Mouse (Mus musculus): ENCODE measurements around the gene Insm1. TPM values are rescaled to one million over a fixed set of nuclear protein-coding genes. Genes with fewer than 3 reads are reported as not detected.

Gene Insm1
- polyA plus RNA-seq, 1 experiment from 2014 or later, result 0.56 TPM

- no peak for DNase-seq (ENCODE audit: low spot score)
These were observed 39.4 kb downstream of the Insm1 start for GRCm38 (mm10) chr2:146261146-146261545.

GRCm38 (mm10) chr2:146262215-146262614 lies 40.5 kb downstream of the Insm1 start:
- no peak for DNase-seq (ENCODE audit: low spot score)

- DNase-seq (ENCODE audit: low spot score), result no peak
These were observed 41.2 kb downstream of the Insm1 start for GRCm38 (mm10) chr2:146262966-146263365.

- no peak for DNase-seq (ENCODE audit: low spot score)
These were observed 43.3 kb downstream of the Insm1 start for GRCm38 (mm10) chr2:146265045-146265444.

- DNase-seq (ENCODE audit: low spot score), result no peak
These were observed 44.8 kb downstream of the Insm1 start for GRCm38 (mm10) chr2:146266539-146266938.

Data from thymus, postnatal 0 days (tissue).